Mouse (Mus musculus): Measurements from ENCODE around the gene Btbd9.

- no peak for TF ChIP-seq CTCF (IDR thresholded peaks at IDR 0.05; ENCODE audit: borderline replicate concordance, insufficient read depth, low read depth, low read length)
- no peak for TF ChIP-seq POLR2A (IDR thresholded peaks at IDR 0.05; ENCODE audit: borderline replicate concordance, insufficient read depth, low read length)
These were observed 152.9 kb downstream of the Btbd9 start for GRCm38 (mm10) chr17:30423256-30423852.
